Mouse (Mus musculus) MEL (cell line): ENCODE data around the gene Rbfox3.

Experiments
- GATA1 ChIP-seq: IDR thresholded peaks from 2 replicates; pipeline ENCODE4 v1.6.1; 2011; ENCODE audit warnings: low read depth, low read length, improper control_type of control experiment
- MEF2A ChIP-seq: IDR thresholded peaks from 2 replicates; pipeline ENCODE4 v1.6.1; 2014; ENCODE audit warnings: low read depth, mild to moderate bottlenecking, inconsistent platforms, low read length, improper control_type of control experiment; ENCODE audit not compliant: poor library complexity, insufficient replicate concordance, severe bottlenecking; ENCODE audit errors: extremely low read depth
- POLR2A ChIP-seq, 2 experiments: IDR thresholded peaks; 2 replicates each; pipeline ENCODE4 v1.6.1; 2011 to 2012; ENCODE audit warnings: low read length in 2 of 2, mild to moderate bottlenecking in 2 of 2, control low read depth in 1 of 2, improper control_type of control experiment in 1 of 2, low read depth in 1 of 2, moderate library complexity in 1 of 2; ENCODE audit not compliant: control insufficient read depth in 1 of 2, insufficient read depth in 1 of 2, poor library complexity in 1 of 2
- SIN3A ChIP-seq: IDR thresholded peaks from 2 replicates; pipeline ENCODE4 v1.6.1; 2012; ENCODE audit warnings: low read length, improper control_type of control experiment, inconsistent platforms
- TBP ChIP-seq: IDR thresholded peaks from 2 replicates; pipeline ENCODE4 v1.8.0; 2011; ENCODE audit warnings: low read depth, low read length, improper control_type of control experiment
- TCF12 ChIP-seq: IDR thresholded peaks from 2 replicates; pipeline ENCODE4 v1.6.1; 2014; ENCODE audit warnings: low read depth, mild to moderate bottlenecking, inconsistent platforms, low read length, improper control_type of control experiment, moderate library complexity

- TF ChIP-seq GATA1 = no peak
- TF ChIP-seq TCF12 = no peak
- no peak for TF ChIP-seq POLR2A (IDR thresholded peaks at IDR 0.05; ENCODE audit: control insufficient read depth in 1 of 2, insufficient read depth in 1 of 2, low read depth in 1 of 2, low read length in 2 of 2, poor library complexity in 1 of 2)
- no peak for TF ChIP-seq MEF2A
- no peak for TF ChIP-seq SIN3A
- TF ChIP-seq TBP = no peak
Measured at GRCm38 (mm10) chr11:118813942-118814341, 97.5 kb downstream of the Rbfox3 start.
